In genomic region chrX:167522528-167522927, GRCm38 (mm10) we compare ENCODE assay signal across 14 mouse cellular contexts.
"Had no signal": no experiment of that assay in that cellular context is flagged by ENCODE, and none has a peak within 500 bp of the region (broad histone marks: within the 10 kb centered on the region; RNA-seq: fewer than 3 reads in every experiment).

No protein-coding gene starts in this region.

- ATAC-seq: hindbrain, postnatal 0 days; intestine, embryonic 16.5 days had no signal

- DNase-seq: gastrocnemius, adult 2 months; gastrocnemius, postnatal 10 days; gastrocnemius, postnatal 25 days; heart, adult 11 months; heart, adult 2 months; heart, postnatal 14 days; heart, postnatal 36 days; kidney, adult 11 months; kidney, adult 2 months; kidney, adult 9 months; kidney, postnatal 25 days; liver had no signal
